Comparison of ENCODE assay signal across 10 mouse cellular contexts in genomic region chr5:114126499-114127244, GRCm38 (mm10). TPM values are rescaled to one million over a fixed set of nuclear protein-coding genes. Genes with fewer than 3 reads are reported as not detected.
DNase-seq lines count a peak whose midpoint lies in the region; ATAC-seq and TF ChIP-seq lines count a peak whose summit lies in the region.
"Had no signal": no experiment of that assay in that cellular context is flagged by ENCODE, and none has a peak within 500 bp of the region (broad histone marks: within the 10 kb centered on the region; RNA-seq: fewer than 3 reads in every experiment).

No protein-coding gene starts in this region.

- no peak for ATAC-seq in heart, embryonic 12.5 days (ENCODE audit: insufficient number of reproducible peaks, low FRiP score)
- ATAC-seq in hindbrain, embryonic 12.5 days (ENCODE audit: low FRiP score): no peak
- no peak for ATAC-seq in CD4-positive, CD25-positive, alpha-beta regulatory T cell, adult 4 months

- peaks cover 44% of the 10 kb centered on the region for H3K36me3 ChIP-seq in heart, embryonic 12.5 days
- H3K36me3 ChIP-seq in MEL (ENCODE audit: control insufficient read depth in 1 of 2, insufficient read depth in 2 of 2, low read length in 2 of 2): peaks cover 0 to 7% of the 10 kb centered on the region in 2 experiments; a peak in 3 of 4 replicates
- peaks cover 42% of the 10 kb centered on the region for H3K36me3 ChIP-seq in hindbrain, embryonic 12.5 days
- H3K36me3 ChIP-seq in midbrain, embryonic 10.5 days: peaks cover 47% of the 10 kb centered on the region

- no peak for TF ChIP-seq RAD21 in MEL (IDR thresholded peaks at IDR 0.05; ENCODE audit: low read depth, low read length)

- TF ChIP-seq CTCF in MEL (IDR thresholded peaks at IDR 0.05 in 2 of 3, conservative IDR thresholded peaks at IDR 0.05 in 1 of 3; ENCODE audit: control insufficient read depth in 1 of 3, insufficient read depth in 1 of 3, low read depth in 2 of 3, low read length in 3 of 3, poor library complexity in 1 of 3, severe bottlenecking in 1 of 3): no peak

- H3K4me3 ChIP-seq in heart, embryonic 12.5 days: peak overlapping the region; percentile 57
- H3K4me3 ChIP-seq in MEL (ENCODE audit: control insufficient read depth in 1 of 2, insufficient read depth in 1 of 2, low read depth in 2 of 2, low read length in 2 of 2): peak overlapping the region in 1 of 2 experiments; percentile 67; a peak in 2 of 4 replicates
- 0 out of 2 replicates have a peak overlapping the region, but pooled peaks have one; percentile 59 for H3K4me3 ChIP-seq in hindbrain, embryonic 12.5 days
- peak overlapping the region; percentile 76 for H3K4me3 ChIP-seq in midbrain, embryonic 10.5 days

- no peak for TF ChIP-seq EP300 in MEL (IDR thresholded peaks at IDR 0.05; ENCODE audit: low read depth in 1 of 2, low read length in 2 of 2)

- DNase-seq in heart, adult 8-10 months (ENCODE audit: low spot score): no peak
- DNase-seq in MEL (ENCODE audit: low read depth, low spot score): no peak
- DNase-seq in midbrain, embryonic 10.5 days (ENCODE audit: low spot score): no peak
- DNase-seq in natural killer cell, adult 2 months (ENCODE audit: low spot score in 2 of 2): no peak
- no peak for DNase-seq in adrenal gland, postnatal 10 days

- peak overlapping the region; percentile 82 for H3K4me2 ChIP-seq in heart, embryonic 12.5 days
- H3K4me2 ChIP-seq in hindbrain, embryonic 12.5 days (replicated peaks): peak overlapping the region; percentile 90

- H3K27ac ChIP-seq in heart, embryonic 12.5 days (ENCODE audit: poor library complexity, severe bottlenecking): peak overlapping the region; percentile 92; the same call in 1 of the 2 replicates
- peak overlapping the region; percentile 55 for H3K27ac ChIP-seq in MEL (ENCODE audit: control insufficient read depth, low read depth, low read length)
- H3K27ac ChIP-seq in hindbrain, embryonic 12.5 days: peak overlapping the region; percentile 76; the same call in 1 of the 2 replicates
- no peak overlapping the region for H3K27ac ChIP-seq in midbrain, embryonic 10.5 days (replicated peaks)

- peaks cover 3% of the 10 kb centered on the region; the same call in 1 of the 2 replicates for H3K79me2 ChIP-seq in MEL (ENCODE audit: control insufficient read depth, insufficient read depth, low read length, poor library complexity)

- no peaks in the 10 kb centered on the region for H3K9me3 ChIP-seq in heart, embryonic 12.5 days (replicated peaks)
- no peaks in the 10 kb centered on the region for H3K9me3 ChIP-seq in MEL (replicated peaks; ENCODE audit: insufficient read depth, low read length)
- H3K9me3 ChIP-seq in hindbrain, embryonic 12.5 days (replicated peaks): no peaks in the 10 kb centered on the region
- no peaks in the 10 kb centered on the region for H3K9me3 ChIP-seq in midbrain, embryonic 10.5 days (replicated peaks)

- H3K9ac ChIP-seq in heart, embryonic 12.5 days: 0 out of 2 replicates have a peak overlapping the region, but pooled peaks have one; percentile 75
- H3K9ac ChIP-seq in MEL (ENCODE audit: control insufficient read depth, low read depth, low read length, poor library complexity, severe bottlenecking): peak overlapping the region; percentile 67
- H3K9ac ChIP-seq in hindbrain, embryonic 12.5 days: no peak overlapping the region; the same call in 1 of the 2 replicates

- 0 out of 2 replicates have a peak, but pooled peaks cover 13% of the 10 kb centered on the region for H3K4me1 ChIP-seq in heart, embryonic 12.5 days (replicated peaks)
- H3K4me1 ChIP-seq in MEL (ENCODE audit: control insufficient read depth in 1 of 2, insufficient read depth in 2 of 2, low read length in 2 of 2): peaks cover 0 to 8% of the 10 kb centered on the region in 2 experiments; a peak in 2 of 4 replicates
- peaks cover 8% of the 10 kb centered on the region for H3K4me1 ChIP-seq in hindbrain, embryonic 12.5 days
- H3K4me1 ChIP-seq in midbrain, embryonic 10.5 days: peaks cover 40% of the 10 kb centered on the region

- no peak for TF ChIP-seq POLR2A in MEL (IDR thresholded peaks at IDR 0.05; ENCODE audit: control insufficient read depth in 1 of 2, insufficient read depth in 1 of 2, low read depth in 1 of 2, low read length in 2 of 2, poor library complexity in 1 of 2)

- no peaks in the 10 kb centered on the region for H3K27me3 ChIP-seq in heart, embryonic 12.5 days (replicated peaks)
- H3K27me3 ChIP-seq in MEL (ENCODE audit: control insufficient read depth in 1 of 2, insufficient read depth in 2 of 2, low read length in 2 of 2): no peaks in the 10 kb centered on the region
- H3K27me3 ChIP-seq in hindbrain, embryonic 12.5 days: no peaks in the 10 kb centered on the region
- H3K27me3 ChIP-seq in midbrain, embryonic 10.5 days (ENCODE audit: low read depth, poor library complexity, severe bottlenecking): no peaks in the 10 kb centered on the region

- WGBS in heart, embryonic 12.5 days: 84% methylated on average over 7 of the region's 7 CpGs
- WGBS in hindbrain, embryonic 12.5 days: 84% methylated on average over 7 of the region's 7 CpGs
- WGBS in midbrain, embryonic 10.5 days: 89% methylated on average over 7 of the region's 7 CpGs

TF ChIP-seq in MEL, 35 proteins besides CTCF, POLR2A, EP300 and RAD21:
- TF ChIP-seq USF1 (IDR thresholded peaks at IDR 0.05; ENCODE audit: low read depth, low read length) (no peak), GABPA (IDR thresholded peaks at IDR 0.05; ENCODE audit: low read depth, low read length) (no peak), ELF1 (IDR thresholded peaks at IDR 0.05; ENCODE audit: low read depth, low read length) (no peak), MXI1 (IDR thresholded peaks at IDR 0.05; ENCODE audit: low read depth, low read length) (no peak), HCFC1 (IDR thresholded peaks at IDR 0.05; ENCODE audit: low read depth, low read length) (no peak), SIN3A (IDR thresholded peaks at IDR 0.05; ENCODE audit: low read length) (no peak), NELFE (IDR thresholded peaks at IDR 0.05; ENCODE audit: low read depth, low read length) (no peak), MYC (IDR thresholded peaks at IDR 0.05; ENCODE audit: low read depth, low read length) (no peak), MEF2A (IDR thresholded peaks at IDR 0.05; ENCODE audit: extremely low read depth, insufficient replicate concordance, low read depth, low read length, poor library complexity, severe bottlenecking) (no peak), GATA1 (IDR thresholded peaks at IDR 0.05; ENCODE audit: low read depth, low read length) (no peak)

RNA-seq across cellular contexts. Expression of gene Alkbh2, which starts 1.3 kb away (rescaled TPM):
- polyA plus RNA-seq in heart, embryonic 12.5 days (2016; fragmentation: Nextera tagmentation; extraction: Ambion mirVana): 8.7 and 11.0 TPM in 2 replicates
- total RNA-seq in heart, adult 8-10 months (2022): 1 to 10 TPM in 2 of 4 experiments, under 1 TPM in 2; 0.83 to 1.8 (median 0.97) TPM
- total RNA-seq in MEL (2012; rRNA removed): 15.2 and 15.7 TPM in 2 replicates
- polyA plus RNA-seq in MEL (2012; ENCODE audit: insufficient read depth in 1 of 2, insufficient read length in 2 of 2, low read depth in 1 of 2, low replicate concordance in 2 of 2, missing spikeins in 1 of 2): 10 to 100 TPM in 1 of 2 experiments, not detected in 1; 22.6 TPM
- 7.0 and 7.6 TPM in 2 replicates for polyA plus RNA-seq in hindbrain, embryonic 12.5 days (2016; fragmentation: Nextera tagmentation; extraction: Ambion mirVana)
- 12.2 and 12.8 TPM in 2 replicates for polyA plus RNA-seq in midbrain, embryonic 10.5 days (2016; fragmentation: Nextera tagmentation; extraction: Ambion mirVana)
- 1 to 10 TPM; 3.8 to 6.6 TPM for polyA plus RNA-seq in CD4-positive, CD25-positive, alpha-beta regulatory T cell, adult 4 months (2017; shearing (Covaris generic))
- 1 to 10 TPM; 6.3 to 8.6 TPM for total RNA-seq in adrenal gland, postnatal 10 days (2021)

RNA-seq across cellular contexts. Expression of gene Ung, which starts 3.5 kb away (rescaled TPM):
- 60.6 and 60.7 TPM in 2 replicates for polyA plus RNA-seq in heart, embryonic 12.5 days (2016; fragmentation: Nextera tagmentation; extraction: Ambion mirVana)
- total RNA-seq in heart, adult 8-10 months (2022): 10 to 100 TPM; 21.5 to 30.1 (median 24.2) TPM
- 19.6 and 22.1 TPM in 2 replicates for total RNA-seq in MEL (2012; rRNA removed)
- polyA plus RNA-seq in MEL (2012; ENCODE audit: insufficient read depth in 1 of 2, insufficient read length in 2 of 2, low read depth in 1 of 2, low replicate concordance in 2 of 2, missing spikeins in 1 of 2): 10 to 100 TPM in 1 of 2 experiments, not detected in 1; 62.2 TPM
- 25.7 and 26.2 TPM in 2 replicates for polyA plus RNA-seq in hindbrain, embryonic 12.5 days (2016; fragmentation: Nextera tagmentation; extraction: Ambion mirVana)
- polyA plus RNA-seq in midbrain, embryonic 10.5 days (2016; fragmentation: Nextera tagmentation; extraction: Ambion mirVana): 58.9 and 67.5 TPM in 2 replicates
- 1 to 10 TPM; 3.7 to 9.2 TPM for polyA plus RNA-seq in CD4-positive, CD25-positive, alpha-beta regulatory T cell, adult 4 months (2017; shearing (Covaris generic))
- 10 to 100 TPM; 11.4 to 13.3 TPM for total RNA-seq in adrenal gland, postnatal 10 days (2021)

RNA-seq across cellular contexts. Expression of gene Acacb, which starts 19.7 kb away (rescaled TPM):
- polyA plus RNA-seq in heart, embryonic 12.5 days (2016; fragmentation: Nextera tagmentation; extraction: Ambion mirVana): 16.1 and 16.9 TPM in 2 replicates
- 100 to 1,000 TPM; 231 to 252 (median 245) TPM for total RNA-seq in heart, adult 8-10 months (2022)
- total RNA-seq in MEL (2012; rRNA removed): 1.9 and 2.0 TPM in 2 replicates
- polyA plus RNA-seq in MEL (2012; ENCODE audit: insufficient read depth in 1 of 2, insufficient read length in 2 of 2, low read depth in 1 of 2, low replicate concordance in 2 of 2, missing spikeins in 1 of 2): 1 to 10 TPM in 1 of 2 experiments, not detected in 1; 5.3 TPM
- polyA plus RNA-seq in hindbrain, embryonic 12.5 days (2016; fragmentation: Nextera tagmentation; extraction: Ambion mirVana): 2.4 and 3.4 TPM in 2 replicates
- 2.6 and 3.3 TPM in 2 replicates for polyA plus RNA-seq in midbrain, embryonic 10.5 days (2016; fragmentation: Nextera tagmentation; extraction: Ambion mirVana)
- under 1 TPM; 0.24 to 0.62 TPM for polyA plus RNA-seq in CD4-positive, CD25-positive, alpha-beta regulatory T cell, adult 4 months (2017; shearing (Covaris generic))
- total RNA-seq in adrenal gland, postnatal 10 days (2021): 100 to 1,000 TPM; 113 to 138 TPM
- total RNA-seq: neutrophil, adult 5-6 weeks had no signal

RNA-seq across cellular contexts. Expression of gene Svop, which starts 35.3 kb away (rescaled TPM):
- polyA plus RNA-seq in heart, embryonic 12.5 days (2016; fragmentation: Nextera tagmentation; extraction: Ambion mirVana): 0.06 and 0.15 TPM in 2 replicates
- total RNA-seq in heart, adult 8-10 months (2022): not detected
- total RNA-seq in MEL (2012; rRNA removed): not detected in 2 replicates
- not detected for polyA plus RNA-seq in MEL (2012; ENCODE audit: insufficient read depth in 1 of 2, insufficient read length in 2 of 2, low read depth in 1 of 2, low replicate concordance in 2 of 2, missing spikeins in 1 of 2)
- polyA plus RNA-seq in hindbrain, embryonic 12.5 days (2016; fragmentation: Nextera tagmentation; extraction: Ambion mirVana): 55.6 and 56.1 TPM in 2 replicates
- polyA plus RNA-seq in midbrain, embryonic 10.5 days (2016; fragmentation: Nextera tagmentation; extraction: Ambion mirVana): 8.9 and 17.7 TPM in 2 replicates
- polyA plus RNA-seq in CD4-positive, CD25-positive, alpha-beta regulatory T cell, adult 4 months (2017; shearing (Covaris generic)): not detected
- 1 to 10 TPM; 3.1 to 4.4 TPM for total RNA-seq in adrenal gland, postnatal 10 days (2021)
- total RNA-seq: granulocyte monocyte progenitor cell, adult 5-6 weeks; neutrophil, adult 5-6 weeks had no signal
